Mouse (Mus musculus) forebrain, embryonic 10.5 days (tissue): ENCODE data around the gene Prpf4. TPM values are rescaled to one million over a fixed set of nuclear protein-coding genes. Genes with fewer than 3 reads are reported as not detected.

Source experiments
- DNase-seq: peaks from one replicate; pipeline ENCODE4 v3.0.0-alpha.2; 2017; ENCODE audit warnings: low spot score; ENCODE audit errors: extremely low spot score
- H3K27ac ChIP-seq: fragments of 300-500 bp; sonication (generic); 2 replicates; pipeline ENCODE4 v1.5.1; 2016; ENCODE audit warnings: mild to moderate bottlenecking
- H3K27me3 ChIP-seq: fragments of 300-500 bp; sonication (generic); 2 replicates; pipeline ENCODE4 v1.6.1; 2016; ENCODE audit warnings: mild to moderate bottlenecking; ENCODE audit not compliant: poor library complexity, severe bottlenecking
- H3K36me3 ChIP-seq: fragments of 300-500 bp; sonication (generic); replicated peaks from 2 replicates; pipeline ENCODE4 v1.6.1; 2016; ENCODE audit warnings: mild to moderate bottlenecking, moderate library complexity
- H3K4me1 ChIP-seq: fragments of 300-500 bp; sonication (generic); 2 replicates; pipeline ENCODE4 v1.6.1; 2016
- H3K4me3 ChIP-seq: fragments of 300-500 bp; sonication (generic); 2 replicates; pipeline ENCODE4 v1.5.1; 2016; ENCODE audit warnings: mild to moderate bottlenecking, moderate library complexity
- H3K9me3 ChIP-seq: fragments of 300-500 bp; sonication (generic); 2 replicates; pipeline ENCODE4 v1.6.1; 2016; ENCODE audit warnings: mild to moderate bottlenecking, moderate library complexity
- WGBS: fragments of 180-500 bp; shearing (Covaris S2); methylation state at CpG from one replicate; pipeline ENCODE4 v1.1.7; 2016; 5-methylcytosine and 5-hydroxymethylcytosine counted together
- polyA plus RNA-seq: library from polyadenylated mRNA; unstranded; fragments of >200 nt; fragmentation: Nextera tagmentation; extraction: Ambion mirVana; gene quantifications from 2 replicates; pipeline ENCODE4 v1.2.1, GENCODE M21; 2016

Prpf4 gene
- 37.8 and 38.3 TPM in 2 replicates for polyA plus RNA-seq

DNA sequence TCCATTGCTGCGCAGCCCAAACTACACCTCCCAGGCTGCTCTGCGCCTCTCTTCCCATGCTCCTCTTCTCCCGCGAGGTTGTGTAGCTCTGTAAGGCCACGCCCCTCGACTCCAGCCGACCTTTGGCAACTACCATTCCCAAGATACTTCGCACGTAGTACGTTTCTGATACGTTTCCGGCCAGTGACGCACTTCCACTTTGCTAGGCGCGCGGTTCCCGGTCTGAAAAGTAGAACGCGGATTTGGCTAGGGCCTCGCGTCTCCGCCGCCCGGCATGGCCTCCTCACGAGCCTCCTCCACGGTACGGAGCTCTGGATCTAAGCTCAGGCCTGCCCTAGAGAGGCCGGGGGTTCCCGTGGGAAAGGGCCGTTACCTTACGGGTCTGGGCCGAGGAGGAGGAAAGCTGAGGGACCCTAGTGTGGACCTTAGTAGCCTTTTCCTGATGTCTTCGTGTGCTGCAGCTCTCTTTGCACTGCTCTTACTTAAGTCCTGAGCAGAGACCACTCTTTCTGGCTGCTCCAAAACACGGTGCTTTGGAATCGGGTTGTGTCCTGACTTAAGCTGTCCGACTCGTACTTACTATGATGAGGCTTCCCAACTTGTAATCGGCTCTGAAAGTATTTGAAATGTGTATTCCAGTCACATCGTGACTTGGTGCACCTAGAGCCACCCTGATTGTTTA is at the start of gene Prpf4, which contains the start of gene Cdc26:
Gene Prpf4 (plus strand): TSS at position 197 of the 682 bp plus-strand sequence.
Gene Cdc26 (minus strand): TSS at position 42 of the 682 bp plus-strand sequence.
- no peaks in the 10 kb centered on the region for H3K27me3 ChIP-seq
- H3K9me3 ChIP-seq: no peaks in the 10 kb centered on the region
- H3K36me3 ChIP-seq: peaks cover 58% of the 10 kb centered on the region
- peaks cover 27% of the 10 kb centered on the region for H3K4me1 ChIP-seq
- H3K27ac ChIP-seq: peak within 1 kb of the TSS; percentile 93
- under 1% methylated on average over 39 of the region's 39 CpGs for WGBS
- H3K4me3 ChIP-seq: peak within 1 kb of the TSS; percentile 85
- peak; percentile 98 for DNase-seq

DNA sequence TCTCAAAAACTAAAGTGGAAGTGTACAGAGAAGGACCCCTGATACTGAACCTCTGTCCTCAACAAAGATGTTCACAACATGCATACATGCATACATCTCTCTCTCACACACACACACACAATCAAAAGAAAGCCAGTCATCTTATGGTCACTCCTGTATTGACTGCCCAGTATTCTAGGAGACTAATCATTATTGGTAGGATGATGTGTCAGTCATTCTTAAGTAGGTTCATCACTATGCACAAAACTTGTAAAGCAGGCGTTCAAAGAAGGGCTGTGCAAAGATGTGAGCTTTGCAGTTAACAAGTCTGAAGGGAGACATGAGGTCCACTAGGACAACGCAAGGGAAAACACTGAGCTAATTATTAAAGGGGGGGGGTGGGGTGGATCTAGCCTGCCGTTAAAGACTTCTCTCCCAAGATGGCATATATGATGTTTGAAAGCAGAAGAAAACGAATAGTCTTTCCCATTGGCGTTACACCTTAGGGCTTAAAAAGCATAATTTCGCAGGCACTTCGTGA is 49.3 kb upstream of the Prpf4 start:
- Histone ChIP-seq H3K4me3 (peak overlapping the region; percentile 63), H3K9me3 (no peaks in the 10 kb centered on the region), H3K36me3 (no peaks in the 10 kb centered on the region), H3K4me1 (peaks cover 24% of the 10 kb centered on the region), H3K27ac (peak overlapping the region; percentile 89; the same call in 1 of the 2 replicates), H3K27me3 (no peaks in the 10 kb centered on the region)
- DNase-seq: no peak
- 64% methylated on average over 7 of the region's 7 CpGs for WGBS

DNA sequence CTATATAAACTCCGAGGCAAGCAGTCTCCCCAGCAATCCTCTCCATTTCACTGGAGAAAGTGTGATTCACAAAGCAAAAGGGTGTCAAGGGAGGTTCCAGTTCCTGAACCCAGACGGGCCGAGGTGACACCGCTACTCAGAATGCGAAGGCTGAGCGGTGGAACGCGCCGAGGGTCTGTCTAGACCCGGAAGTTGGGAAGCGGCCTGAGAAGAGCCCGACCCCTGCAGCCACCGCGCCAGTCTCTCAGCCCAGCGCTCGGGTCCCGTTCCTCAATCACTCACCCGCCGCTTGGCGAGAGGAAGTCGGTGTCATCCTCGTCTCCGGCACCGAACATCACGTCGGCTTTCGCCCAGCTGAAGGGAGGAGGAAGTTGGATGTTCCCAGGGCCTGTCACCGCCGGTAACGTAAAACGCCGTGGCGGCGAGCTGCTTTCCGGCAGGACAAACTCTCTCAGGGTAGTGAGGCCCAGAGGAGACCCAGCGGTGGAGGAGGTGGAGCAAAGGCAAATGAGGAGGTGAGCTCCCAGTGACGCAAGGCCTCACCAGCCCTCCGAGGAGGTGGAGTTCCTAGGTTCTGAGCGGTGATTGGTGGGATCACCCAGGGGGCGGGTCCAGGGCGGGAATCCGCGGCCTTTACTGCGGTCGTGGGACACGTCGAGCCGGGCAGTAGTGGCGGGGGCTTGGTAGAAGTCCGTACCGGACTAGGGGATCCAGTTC is 48.4 kb upstream of the Prpf4 start, which contains the start of the genes Fkbp15 and Slc31a1:
Gene Fkbp15 (minus strand): TSS at position 461 of the 717 bp plus-strand sequence.
Gene Slc31a1 (plus strand): TSS at position 640 of the 717 bp plus-strand sequence.
- Histone ChIP-seq H3K27me3 (no peaks in the 10 kb centered on the region), H3K9me3 (no peaks in the 10 kb centered on the region), H3K36me3 (no peaks in the 10 kb centered on the region), H3K27ac (peak within 1 kb of the TSS; percentile 89), H3K4me3 (peak within 1 kb of the TSS; percentile 63), H3K4me1 (peaks cover 24% of the 10 kb centered on the region)
- DNase-seq: peak; percentile 99
- WGBS: under 1% methylated on average over 51 of the region's 51 CpGs

DNA sequence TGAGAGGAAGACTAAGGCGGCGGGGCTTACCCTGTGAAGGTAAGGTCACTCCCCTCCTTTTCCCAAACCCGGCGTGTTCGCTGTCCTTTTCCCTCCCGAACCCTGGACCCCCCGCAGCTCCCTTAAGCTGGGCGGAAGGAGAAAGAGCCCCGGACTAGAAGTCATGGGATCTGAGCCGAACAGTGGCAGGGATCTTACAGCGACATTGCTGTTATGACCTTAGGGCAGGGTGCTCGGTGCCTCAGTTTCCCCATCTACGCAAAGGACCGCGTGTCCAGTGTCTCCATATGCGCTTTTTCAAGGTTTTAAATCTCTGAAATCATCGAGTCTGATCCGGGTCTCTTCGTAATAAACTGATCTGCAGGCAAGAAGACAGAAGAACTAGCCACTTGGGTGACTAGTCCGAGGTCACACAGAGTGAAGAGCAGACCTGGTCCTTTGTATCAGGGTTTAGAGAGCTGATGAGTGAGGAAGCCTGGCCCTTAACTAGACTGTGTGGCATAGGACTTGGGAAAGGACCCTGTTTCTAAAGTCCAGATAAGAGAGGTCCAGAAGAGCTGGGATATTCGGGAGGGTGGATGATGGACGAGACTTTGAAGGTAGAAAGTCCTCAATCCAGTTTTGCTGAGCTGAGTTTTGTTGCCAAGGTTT is 47.7 kb upstream of the Prpf4 start:
- no peaks in the 10 kb centered on the region for H3K27me3 ChIP-seq
- peaks cover 24% of the 10 kb centered on the region for H3K4me1 ChIP-seq
- peak overlapping the region; percentile 89 for H3K27ac ChIP-seq
- no peaks in the 10 kb centered on the region for H3K36me3 ChIP-seq
- 1% methylated on average over 22 of the region's 22 CpGs for WGBS
- H3K9me3 ChIP-seq: no peaks in the 10 kb centered on the region
- DNase-seq: no peak
- H3K4me3 ChIP-seq: peak overlapping the region; percentile 63

DNA sequence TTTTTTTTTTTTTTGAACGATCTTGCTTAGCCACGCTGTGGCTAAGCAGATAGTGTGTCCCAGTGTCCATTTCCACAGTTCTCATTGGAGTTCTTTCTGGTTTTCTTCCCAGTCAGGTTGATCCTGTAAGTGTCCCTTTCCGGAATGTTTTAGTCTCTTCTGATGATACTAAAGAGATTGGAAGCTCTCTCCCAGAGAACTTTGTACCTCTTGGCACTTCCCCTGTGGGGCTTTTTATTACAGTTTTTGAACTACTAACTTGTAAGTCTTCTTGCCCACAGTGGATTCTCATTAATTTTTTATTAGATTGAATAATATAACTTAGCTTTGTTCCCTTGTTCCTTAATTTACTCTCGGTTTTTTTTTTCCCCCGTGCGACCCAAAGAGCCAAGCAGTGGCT is 47.0 kb upstream of the Prpf4 start:
- Histone ChIP-seq H3K9me3 (no peaks in the 10 kb centered on the region), H3K27me3 (no peaks in the 10 kb centered on the region), H3K27ac (no peak overlapping the region), H3K36me3 (no peaks in the 10 kb centered on the region), H3K4me1 (peaks cover 24% of the 10 kb centered on the region), H3K4me3 (peak overlapping the region; percentile 63)
- no peak for DNase-seq
- 57% methylated on average over 6 of the region's 6 CpGs for WGBS

DNA sequence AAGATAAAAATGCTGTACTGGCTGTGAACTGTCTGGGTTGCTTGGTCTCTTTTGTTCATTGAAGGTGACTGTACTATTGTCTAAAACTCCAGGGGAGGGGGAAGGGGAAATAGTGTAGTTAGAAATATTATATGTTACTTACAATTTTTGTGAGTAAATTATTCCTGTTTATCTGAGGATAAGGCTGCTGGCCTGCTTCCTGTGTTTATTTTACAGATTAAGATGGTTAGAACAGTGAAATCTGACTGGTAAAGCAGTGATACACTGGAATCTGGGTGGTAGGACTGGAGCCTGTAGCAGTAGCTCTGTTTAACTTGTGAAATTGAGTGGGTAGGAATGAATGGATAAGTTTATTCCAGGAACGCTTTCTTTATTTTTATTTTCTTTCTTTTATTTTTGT is 46.6 kb upstream of the Prpf4 start:
- no peaks in the 10 kb centered on the region for H3K36me3 ChIP-seq
- 91% methylated on average over 1 of the region's 1 CpGs for WGBS
- no peak overlapping the region for H3K27ac ChIP-seq

DNA sequence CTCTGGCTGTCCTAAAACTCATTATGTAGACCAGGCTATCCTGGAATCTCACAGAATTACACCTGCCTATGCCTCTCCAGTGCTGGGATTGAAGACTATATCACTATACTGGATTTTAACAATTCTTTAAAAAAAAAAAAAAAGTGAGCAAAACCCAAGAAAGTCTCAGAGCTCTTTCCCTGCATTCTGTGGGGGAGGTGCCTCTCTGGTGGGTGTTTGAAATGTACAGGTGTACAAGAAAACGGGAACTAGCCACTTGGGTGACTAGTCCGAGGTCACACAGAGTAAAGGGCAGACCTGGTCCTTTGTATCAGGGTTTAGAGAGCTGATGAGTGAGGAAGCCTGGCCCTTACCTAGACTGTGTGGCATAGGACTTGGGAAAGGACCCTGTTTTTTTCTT is 46.2 kb upstream of the Prpf4 start:
- Histone ChIP-seq H3K36me3 (no peaks in the 10 kb centered on the region), H3K27ac (no peak overlapping the region), H3K27me3 (no peaks in the 10 kb centered on the region), H3K4me1 (peaks cover 24% of the 10 kb centered on the region), H3K9me3 (no peaks in the 10 kb centered on the region), H3K4me3 (no peak overlapping the region)
- WGBS: 94% methylated on average over 2 of the region's 2 CpGs
- DNase-seq: no peak

More for the DNA sequence above, 46.6 kb upstream of the Prpf4 start:
- no peak for DNase-seq
- H3K4me3 ChIP-seq: peak overlapping the region; percentile 63
- no peaks in the 10 kb centered on the region for H3K9me3 ChIP-seq
- peaks cover 24% of the 10 kb centered on the region for H3K4me1 ChIP-seq
- H3K27me3 ChIP-seq: no peaks in the 10 kb centered on the region

DNA sequence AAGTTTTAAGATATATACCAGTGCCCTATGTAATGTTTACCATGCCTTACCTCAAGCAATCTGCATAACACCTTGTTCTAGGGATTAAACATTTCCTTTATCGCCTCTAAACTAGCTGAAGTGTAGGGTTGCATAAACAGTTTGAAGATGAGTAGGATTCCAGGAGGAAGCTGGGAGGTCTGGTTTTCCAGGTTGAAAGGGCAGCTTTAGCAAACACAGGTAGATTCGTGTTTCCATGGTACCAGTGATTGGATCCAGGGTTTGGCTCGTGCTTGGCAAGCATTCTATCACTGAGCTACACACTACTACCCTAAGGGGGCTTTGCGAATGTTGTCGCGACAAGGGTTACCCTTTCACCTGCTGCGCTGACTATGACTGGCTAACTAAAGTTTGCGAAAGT is 44.3 kb upstream of the Prpf4 start:
- H3K36me3 ChIP-seq: no peaks in the 10 kb centered on the region
- WGBS: 92% methylated on average over 8 of the region's 8 CpGs
- no peak for DNase-seq

DNA sequence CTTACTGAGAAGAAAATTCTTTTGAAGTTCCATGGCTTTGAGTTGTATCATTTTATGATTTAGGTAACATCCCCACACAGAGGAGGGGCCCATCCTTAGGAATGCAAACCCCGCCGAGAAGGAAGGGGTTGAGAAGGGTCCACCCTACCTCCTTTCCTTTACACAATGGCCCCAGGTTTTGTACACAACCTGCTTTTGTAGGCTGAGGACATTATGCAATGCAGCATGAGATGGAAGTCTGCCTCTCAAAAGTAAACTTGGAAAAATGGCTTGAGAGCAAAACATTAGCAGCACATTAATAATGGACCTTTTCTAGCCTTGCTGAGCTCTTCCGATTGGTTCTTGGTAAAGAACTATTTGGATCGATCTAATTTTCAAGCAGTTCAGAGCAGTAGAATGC is 42.3 kb upstream of the Prpf4 start:
- Histone ChIP-seq H3K9me3 (no peaks in the 10 kb centered on the region), H3K27ac (no peak overlapping the region), H3K36me3 (no peaks in the 10 kb centered on the region), H3K4me3 (no peak overlapping the region), H3K4me1 (peaks cover 13% of the 10 kb centered on the region), H3K27me3 (no peaks in the 10 kb centered on the region)
- no peak for DNase-seq
- 89% methylated on average over 4 of the region's 4 CpGs for WGBS

More for the DNA sequence above, 44.3 kb upstream of the Prpf4 start:
- Histone ChIP-seq H3K27ac (no peak overlapping the region), H3K4me1 (peaks cover 21% of the 10 kb centered on the region), H3K27me3 (no peaks in the 10 kb centered on the region), H3K9me3 (no peaks in the 10 kb centered on the region), H3K4me3 (no peak overlapping the region)

DNA sequence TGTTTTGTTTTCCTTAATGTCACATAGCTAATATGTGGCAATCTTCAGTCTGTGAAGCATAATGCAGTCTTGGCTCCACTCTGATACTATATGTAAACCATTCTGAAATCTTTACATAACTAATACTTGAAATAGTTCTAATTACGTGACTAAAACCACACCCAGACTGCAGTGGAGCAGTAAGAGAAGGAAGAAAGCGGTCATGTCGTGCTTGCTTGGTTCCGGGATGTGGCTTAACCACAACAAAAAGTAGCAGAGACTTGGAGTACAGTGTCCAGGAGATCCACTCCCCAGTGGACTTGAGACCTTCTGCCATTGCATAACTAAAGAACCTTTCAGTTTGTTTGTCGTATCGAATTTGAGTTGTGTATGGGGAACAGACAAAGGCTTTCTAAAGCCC is 41.0 kb upstream of the Prpf4 start:
- H3K4me3 ChIP-seq: no peak overlapping the region
- no peak overlapping the region for H3K27ac ChIP-seq
- 92% methylated on average over 6 of the region's 6 CpGs for WGBS
- peaks cover 11% of the 10 kb centered on the region for H3K4me1 ChIP-seq
- DNase-seq: no peak
- H3K36me3 ChIP-seq: no peaks in the 10 kb centered on the region
- no peaks in the 10 kb centered on the region for H3K27me3 ChIP-seq
- H3K9me3 ChIP-seq: no peaks in the 10 kb centered on the region

DNA sequence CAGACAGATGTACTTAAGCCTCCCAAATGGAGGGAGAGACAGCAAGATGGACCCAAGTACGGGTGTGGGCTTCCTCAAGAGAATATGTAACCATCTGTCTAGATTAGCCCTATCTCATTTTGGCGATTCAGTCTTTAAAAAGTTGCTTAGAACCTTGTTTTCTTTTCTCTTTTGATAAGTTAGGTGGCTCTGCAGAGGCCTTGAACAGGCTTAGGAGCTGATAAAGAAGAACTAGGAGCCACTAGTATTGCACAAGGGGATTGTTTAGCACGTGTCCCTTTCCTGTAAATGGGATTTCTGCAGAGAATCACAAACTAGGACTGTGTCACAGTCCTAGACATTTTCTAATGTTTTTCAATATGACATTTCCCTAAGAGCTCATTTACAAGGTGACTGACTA is 39.5 kb upstream of the Prpf4 start:
- 86% methylated on average over 3 of the region's 3 CpGs for WGBS
- H3K4me1 ChIP-seq: peaks cover 13% of the 10 kb centered on the region
- no peak overlapping the region for H3K4me3 ChIP-seq
- no peaks in the 10 kb centered on the region for H3K9me3 ChIP-seq
- no peak overlapping the region for H3K27ac ChIP-seq
- no peaks in the 10 kb centered on the region for H3K36me3 ChIP-seq
- no peak for DNase-seq
- H3K27me3 ChIP-seq: no peaks in the 10 kb centered on the region

DNA sequence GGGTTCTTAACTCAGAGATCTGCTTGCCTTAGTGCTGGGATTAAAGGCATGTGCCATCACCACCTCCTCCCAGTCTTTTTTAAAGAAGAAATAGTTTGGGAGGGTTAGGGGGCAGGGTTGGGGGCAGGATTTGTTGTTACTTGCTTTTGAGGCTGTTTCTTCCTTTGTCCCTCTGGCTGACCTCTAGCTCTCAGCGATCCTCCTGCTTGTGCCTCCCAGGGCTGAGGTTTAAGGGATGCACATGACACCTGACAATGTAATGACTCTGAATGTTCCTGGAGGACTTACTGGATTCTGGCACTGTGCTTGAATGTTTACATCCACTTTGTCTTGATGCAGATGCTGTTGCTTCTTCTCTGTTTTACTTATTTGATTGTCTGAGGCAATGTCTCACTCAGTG is 36.2 kb upstream of the Prpf4 start:
- Histone ChIP-seq H3K27ac (no peak overlapping the region), H3K36me3 (no peaks in the 10 kb centered on the region), H3K4me1 (peaks cover 13% of the 10 kb centered on the region), H3K27me3 (no peaks in the 10 kb centered on the region), H3K4me3 (no peak overlapping the region), H3K9me3 (no peaks in the 10 kb centered on the region)
- 30% methylated on average over 1 of the region's 1 CpGs for WGBS
- DNase-seq: no peak
